Mouse (Mus musculus) fibroblast of lung, adult 2 months (primary cell): Measurements from ENCODE around the gene Cep250.
A peak's percentile ranks its signal among the peaks of the same experiment; 100 is the strongest.
"Not testable (repeated sequence)": the region's sequence is repeated elsewhere in the genome, so short reads cannot be mapped to it uniquely, and the experiment has no call there.

Experiments used
- DNase-seq: peaks from one replicate; pipeline ENCODE4 v3.0.0-alpha.2; 2011; ENCODE audit warnings: low read depth

Cep250 gene

GRCm38 (mm10) chr2:155956134-155957059 lies at the start of gene Cep250:
Gene Cep250 (plus strand): TSS chr2:155956458.
- DNase-seq = peak; percentile 76

- DNase-seq = no peak
Measured at GRCm38 (mm10) chr2:155914684-155915083, 41.6 kb upstream of the Cep250 start.

GRCm38 (mm10) chr2:155923143-155923542 lies 33.1 kb upstream of the Cep250 start:
- no peak for DNase-seq

DNA sequence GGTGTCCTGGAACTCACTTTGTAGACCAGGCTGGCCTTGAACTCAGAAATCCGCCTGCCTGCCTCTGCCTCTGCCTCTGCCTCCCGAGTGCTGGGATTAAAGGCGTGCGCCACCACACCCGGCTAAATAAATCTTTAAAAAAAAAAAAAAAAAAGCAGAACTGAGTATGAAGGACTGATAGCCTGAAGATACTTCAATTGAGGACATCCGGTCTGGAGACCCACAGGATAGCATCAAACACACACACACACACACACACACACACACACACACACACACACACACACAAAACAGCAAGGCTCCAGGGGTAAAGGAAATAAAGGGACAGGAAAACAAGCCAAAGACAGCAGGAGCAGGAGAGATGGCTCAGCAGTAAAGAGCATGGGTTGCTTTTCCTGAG lies 31.0 kb upstream of the Cep250 start:
- DNase-seq = not testable (repeated sequence)

- DNase-seq = no peak
Measured at GRCm38 (mm10) chr2:155928711-155929345, 27.4 kb upstream of the Cep250 start.

DNA sequence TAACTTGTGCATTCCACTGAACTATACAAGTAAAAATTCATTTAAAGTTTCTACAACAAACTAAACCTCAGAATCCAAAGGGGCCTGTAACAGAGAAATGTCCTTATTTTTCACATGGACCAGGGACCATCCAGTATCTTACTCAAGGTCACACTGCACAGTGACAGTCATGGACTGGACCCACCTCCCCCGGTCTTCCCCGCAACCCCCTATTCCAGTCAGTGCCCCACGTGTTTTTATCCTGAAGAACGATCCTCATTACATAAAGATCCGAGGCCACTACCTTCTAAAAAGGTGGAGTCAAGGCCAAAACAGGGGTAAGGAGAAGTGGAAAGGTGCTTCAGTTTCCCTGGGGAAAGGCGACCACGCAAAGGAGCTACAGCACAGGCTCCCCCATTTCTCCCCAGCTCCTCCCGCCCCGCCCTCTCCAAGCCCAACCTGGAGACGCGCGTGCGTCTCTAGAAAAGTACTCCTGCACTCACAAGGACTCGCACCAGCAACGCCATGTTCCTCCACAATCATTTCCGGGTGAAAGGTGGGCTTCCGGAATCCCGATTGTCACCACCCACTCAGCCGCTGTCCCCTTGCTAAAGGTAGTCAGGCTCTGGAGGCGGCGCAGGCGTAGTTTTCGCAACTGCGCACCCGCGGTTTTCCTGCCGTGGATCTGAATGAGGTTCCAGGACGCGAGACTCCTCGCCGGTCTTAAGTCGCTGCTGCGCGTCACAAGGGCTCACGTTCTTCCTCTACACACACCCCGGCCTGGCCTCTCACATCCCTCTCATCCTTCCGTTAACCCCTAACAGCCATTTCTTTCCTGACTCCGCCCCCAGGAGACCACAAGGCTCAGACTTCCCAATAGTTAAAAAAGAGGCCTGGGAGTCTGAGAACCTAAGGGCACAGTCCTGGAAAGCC lies 26.5 kb upstream of the Cep250 start, which contains the start of gene Uqcc1:
TSS of gene Uqcc1 (minus strand) at position 780 of the 912 bp plus-strand sequence.
- DNase-seq = peak; percentile 77

DNA sequence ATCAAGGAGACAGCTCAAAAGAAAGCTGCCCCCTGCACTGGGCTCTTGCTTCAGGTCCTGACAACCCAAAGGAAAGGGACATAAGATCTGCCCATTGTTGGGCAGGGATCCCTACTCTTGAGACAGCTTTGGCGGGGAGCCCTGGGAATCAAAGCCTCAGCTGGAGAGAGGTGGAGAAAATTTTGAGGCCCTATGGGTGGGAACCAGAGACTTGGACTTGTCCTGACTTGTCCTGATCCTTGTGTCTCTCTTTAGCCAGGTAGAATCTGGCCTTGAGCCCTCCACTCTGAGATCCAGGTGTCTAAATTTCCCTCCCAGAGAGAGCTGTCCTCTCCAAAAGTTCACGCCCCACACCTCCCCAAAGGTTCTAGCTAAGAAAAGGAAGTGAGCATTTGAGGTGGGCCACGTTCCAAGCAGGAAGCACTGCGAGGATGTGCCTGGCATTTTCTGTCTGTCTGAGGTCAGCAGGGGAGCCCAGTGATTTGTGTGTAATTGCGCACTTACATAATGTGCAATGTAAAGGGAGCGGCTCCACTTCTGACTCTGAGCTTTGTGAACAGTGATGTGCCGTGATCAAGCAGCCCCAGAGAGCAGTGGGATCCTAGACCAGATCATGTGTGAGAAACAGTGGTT lies 16.2 kb upstream of the Cep250 start:
- DNase-seq = no peak

GRCm38 (mm10) chr2:155940681-155941080 lies 15.6 kb upstream of the Cep250 start, which contains the start of gene Gm15557:
Gene Gm15557 (plus strand): TSS chr2:155940728.
- no peak for DNase-seq

DNA sequence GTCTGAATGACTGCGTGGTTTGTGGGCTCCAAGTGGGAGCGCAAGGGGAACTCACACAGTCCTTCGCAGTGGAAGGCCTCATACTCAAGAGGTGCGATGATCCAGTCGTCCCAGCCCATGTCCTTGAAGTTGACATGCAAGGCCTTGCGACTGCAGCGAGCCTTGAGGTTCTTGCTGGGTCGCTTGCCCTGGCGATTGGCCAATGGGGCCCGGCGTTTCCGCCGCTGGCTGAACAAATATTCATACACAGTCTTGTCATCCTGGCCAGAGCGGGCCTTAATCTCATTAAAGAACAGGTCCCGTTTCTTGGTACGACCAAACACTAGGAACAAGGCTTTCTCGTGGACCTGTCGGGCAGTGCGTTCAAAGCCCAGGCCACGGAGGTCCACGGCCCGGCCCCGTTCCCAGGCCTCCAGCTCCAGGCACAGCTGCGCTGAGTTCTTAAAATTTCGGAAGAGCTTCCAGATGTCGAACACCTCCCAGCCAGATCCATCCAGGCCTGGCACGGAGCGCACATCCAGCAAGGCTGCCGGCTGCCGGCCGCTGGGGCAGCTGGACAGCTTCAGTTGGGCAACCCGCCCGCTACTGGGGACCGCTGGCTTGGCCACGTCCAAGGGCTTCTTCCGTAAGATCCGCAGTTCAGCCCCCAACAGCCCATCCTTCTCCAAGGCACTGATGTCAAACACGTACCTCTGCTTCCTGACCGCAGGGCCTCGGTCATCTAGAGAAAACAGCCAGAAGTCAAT lies 14.4 kb upstream of the Cep250 start:
- no peak for DNase-seq

GRCm38 (mm10) chr2:155943463-155943862 lies 12.8 kb upstream of the Cep250 start:
- DNase-seq = no peak

- no peak for DNase-seq
Measured at GRCm38 (mm10) chr2:155944685-155945084, 11.6 kb upstream of the Cep250 start.

- no peak for DNase-seq
Measured at GRCm38 (mm10) chr2:155945124-155945523, 11.1 kb upstream of the Cep250 start, which contains the start of gene Gdf5. Gene Gdf5 (minus strand): TSS chr2:155945367.

DNA sequence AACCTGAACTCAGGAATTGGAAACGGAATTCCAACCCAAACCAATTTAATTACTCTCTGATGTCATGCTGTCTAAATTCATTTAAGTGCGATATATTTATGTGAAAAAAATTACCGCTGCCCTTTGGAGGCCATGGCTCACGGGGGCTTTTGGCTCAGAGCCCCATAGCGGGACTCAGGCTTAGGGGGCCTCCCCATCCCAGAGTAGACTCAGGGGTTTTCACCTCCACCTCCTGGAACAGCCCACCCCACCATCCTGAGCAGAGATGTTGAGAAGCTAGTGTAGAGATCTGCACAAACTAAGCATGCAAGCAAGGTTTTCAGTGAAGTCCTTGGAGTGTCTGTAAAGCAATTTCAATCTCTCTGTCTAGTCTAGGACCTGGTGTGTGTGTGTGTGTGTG lies 10.7 kb upstream of the Cep250 start:
- no peak for DNase-seq

GRCm38 (mm10) chr2:155946069-155946468 lies 10.2 kb upstream of the Cep250 start:
- peak; percentile 47 for DNase-seq

DNA sequence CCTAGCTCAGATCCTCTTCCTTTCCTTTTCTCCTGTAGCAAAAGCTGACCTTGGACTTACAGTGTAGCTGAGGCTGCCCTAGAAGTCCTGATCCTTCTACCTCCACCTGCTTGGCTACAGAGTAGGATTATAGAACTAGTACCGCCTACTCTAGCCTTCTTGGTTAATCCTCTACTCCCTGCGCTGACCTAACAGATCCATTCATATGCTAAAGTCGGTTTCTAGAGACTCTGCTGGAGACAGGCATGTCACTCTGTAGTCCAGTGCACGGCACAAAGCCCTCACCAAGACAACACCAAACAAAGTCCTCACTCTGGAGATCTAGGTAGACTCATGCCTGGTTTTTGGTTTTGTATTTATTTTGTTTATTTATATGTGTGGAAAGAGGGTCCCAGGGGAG lies 9.8 kb upstream of the Cep250 start:
- no peak for DNase-seq

GRCm38 (mm10) chr2:155947390-155948002 lies 8.8 kb upstream of the Cep250 start:
- no peak for DNase-seq

GRCm38 (mm10) chr2:155949362-155949761 lies 6.9 kb upstream of the Cep250 start:
- peak; percentile 53 for DNase-seq

DNA sequence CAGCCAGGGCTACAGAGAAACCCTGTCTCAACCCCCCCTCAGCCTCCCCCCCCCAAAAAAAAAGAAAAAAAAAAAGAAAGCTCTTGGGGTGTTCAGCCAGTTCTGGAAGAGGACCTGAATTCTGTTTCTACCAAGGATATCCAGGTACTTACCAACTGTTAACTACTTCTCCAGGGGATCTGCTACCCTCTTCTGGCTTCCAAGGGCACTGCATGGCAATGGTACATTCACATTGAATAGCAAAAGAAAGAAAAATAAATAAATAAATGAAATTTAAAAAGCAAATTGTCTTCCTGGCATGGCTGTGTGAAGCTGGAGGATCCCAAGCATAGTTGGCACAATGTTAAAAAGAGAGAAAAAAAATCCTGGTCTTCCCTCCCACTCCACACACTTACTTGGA lies 4.3 kb upstream of the Cep250 start:
- DNase-seq = no peak

GRCm38 (mm10) chr2:155959981-155960380 lies 3.7 kb downstream of the Cep250 start:
- DNase-seq = no peak

GRCm38 (mm10) chr2:155961862-155962261 lies 5.6 kb downstream of the Cep250 start:
- no peak for DNase-seq
